In the genomic region with DNA sequence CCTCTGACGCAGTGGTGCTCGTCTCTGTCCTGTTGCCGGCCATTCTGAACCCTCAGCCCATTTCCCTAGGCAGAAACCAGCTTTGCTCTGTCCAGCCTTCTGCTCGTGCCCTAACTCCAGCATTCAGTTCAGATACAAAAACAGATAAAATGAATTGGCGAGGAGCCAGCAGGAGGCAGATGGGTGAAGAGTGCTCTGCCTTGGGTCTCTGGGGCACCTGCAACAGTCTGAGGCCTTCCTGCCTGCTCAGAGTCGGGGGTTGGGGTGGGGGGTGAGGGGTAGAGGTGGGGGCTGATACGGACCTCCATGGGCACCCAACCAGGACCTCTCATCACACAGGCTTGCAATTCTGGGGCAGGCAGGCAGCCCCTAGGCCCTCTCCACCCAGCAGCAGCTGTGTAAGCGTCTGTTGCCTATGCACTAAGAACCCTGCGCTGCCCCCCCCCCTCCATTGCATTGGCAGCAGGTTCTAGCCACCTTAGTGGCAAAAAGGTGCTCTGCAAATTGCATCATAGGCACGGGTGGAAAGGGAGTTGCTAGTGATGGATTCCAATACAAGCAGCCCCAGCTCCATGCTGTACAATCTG, we compare ENCODE assay signal across 15 mouse cellular contexts. TPM values are rescaled to one million over a fixed set of nuclear protein-coding genes. Genes with fewer than 3 reads are reported as not detected.
DNase-seq lines count a peak whose midpoint lies in the region; ATAC-seq and TF ChIP-seq lines count a peak whose summit lies in the region.
"Had no signal": no experiment of that assay in that cellular context is flagged by ENCODE, and none has a peak within 500 bp of the region (broad histone marks: within the 10 kb centered on the region; RNA-seq: fewer than 3 reads in every experiment).

No protein-coding gene starts in this region.

- peak overlapping the region; percentile 53; the same call in 1 of the 2 replicates for H3K27ac ChIP-seq in liver, embryonic 16.5 days (ENCODE audit: low read length)
- H3K27ac ChIP-seq in forebrain, embryonic 14.5 days (ENCODE audit: low read depth, low read length) = peak overlapping the region; percentile 49
- H3K27ac ChIP-seq in hindbrain, postnatal 0 days = no peak overlapping the region
- H3K27ac ChIP-seq: embryonic facial prominence, embryonic 12.5 days; heart, embryonic 10.5 days; limb, embryonic 15.5 days; stomach, embryonic 15.5 days had no signal

- no peak overlapping the region for H3K4me2 ChIP-seq in liver, embryonic 16.5 days (ENCODE audit: low read depth, low read length)
- H3K4me2 ChIP-seq in forebrain, embryonic 14.5 days (ENCODE audit: low read length) = no peak overlapping the region
- H3K4me2 ChIP-seq in hindbrain, postnatal 0 days (ENCODE audit: low read depth, low read length) = no peak overlapping the region
- H3K4me2 ChIP-seq: embryonic facial prominence, embryonic 12.5 days; limb, embryonic 15.5 days; stomach, embryonic 15.5 days had no signal

- WGBS in liver, embryonic 16.5 days (ENCODE audit: insufficient replicate concordance) = 68% methylated on average over 10 of the region's 10 CpGs
- WGBS in forebrain, embryonic 14.5 days = 68% methylated on average over 10 of the region's 10 CpGs
- WGBS in hindbrain, postnatal 0 days = 58% methylated on average over 10 of the region's 10 CpGs

- no peaks in the 10 kb centered on the region for H3K27me3 ChIP-seq in liver, embryonic 16.5 days (ENCODE audit: control insufficient read depth, insufficient read depth, low read depth, low read length)
- no peaks in the 10 kb centered on the region for H3K27me3 ChIP-seq in forebrain, embryonic 14.5 days (replicated peaks; ENCODE audit: control insufficient read depth, insufficient read depth, low read length)
- no peaks in the 10 kb centered on the region for H3K27me3 ChIP-seq in hindbrain, postnatal 0 days (ENCODE audit: insufficient read depth, low read length)
- H3K27me3 ChIP-seq: embryonic facial prominence, embryonic 12.5 days; limb, embryonic 15.5 days; stomach, embryonic 15.5 days had no signal

- no peak for TF ChIP-seq CTCF in hindbrain, postnatal 0 days (IDR thresholded peaks at IDR 0.05; ENCODE audit: low read depth)

- H3K9me3 ChIP-seq in liver, embryonic 16.5 days (replicated peaks; ENCODE audit: control insufficient read depth, low read length) = no peaks in the 10 kb centered on the region
- H3K9me3 ChIP-seq in forebrain, embryonic 14.5 days (replicated peaks; ENCODE audit: control insufficient read depth, low read length) = no peaks in the 10 kb centered on the region
- H3K9me3 ChIP-seq in hindbrain, postnatal 0 days (ENCODE audit: low read length) = no peaks in the 10 kb centered on the region
- H3K9me3 ChIP-seq: embryonic facial prominence, embryonic 12.5 days; heart, embryonic 10.5 days; limb, embryonic 15.5 days; stomach, embryonic 15.5 days had no signal

- peak; percentile 52 to 68 for DNase-seq in cerebellum, postnatal 10 days
- DNase-seq in cerebellum, adult 18-20 months = no peak
- DNase-seq in liver = no peak
- peak; percentile 46 for DNase-seq in forebrain, embryonic 14.5 days (ENCODE audit: low spot score)
- peak; percentile 38 for DNase-seq in hindbrain, postnatal 0 days (ENCODE audit: low spot score)
- DNase-seq in heart, postnatal 4 days = no peak
- no peak for DNase-seq in right cerebral cortex, postnatal 4 days
- DNase-seq: kidney, adult 18-20 months had no signal

- H3K4me3 ChIP-seq in liver, embryonic 16.5 days (ENCODE audit: low read depth, low read length) = no peak overlapping the region
- H3K4me3 ChIP-seq in forebrain, embryonic 14.5 days (ENCODE audit: low read depth, low read length) = no peak overlapping the region
- H3K4me3 ChIP-seq in hindbrain, postnatal 0 days (ENCODE audit: low read length) = no peak overlapping the region
- H3K4me3 ChIP-seq: embryonic facial prominence, embryonic 12.5 days; heart, embryonic 10.5 days; limb, embryonic 15.5 days; stomach, embryonic 15.5 days had no signal

- no peak overlapping the region for H3K9ac ChIP-seq in liver, embryonic 16.5 days (ENCODE audit: low read depth, low read length)
- H3K9ac ChIP-seq in forebrain, embryonic 14.5 days (ENCODE audit: low read length) = no peak overlapping the region
- H3K9ac ChIP-seq in hindbrain, postnatal 0 days (replicated peaks; ENCODE audit: low read length) = no peak overlapping the region
- H3K9ac ChIP-seq: embryonic facial prominence, embryonic 12.5 days; limb, embryonic 15.5 days; stomach, embryonic 15.5 days had no signal

- peaks cover 49% of the 10 kb centered on the region for H3K36me3 ChIP-seq in liver, embryonic 16.5 days (ENCODE audit: control insufficient read depth, insufficient read depth)
- peaks cover 46% of the 10 kb centered on the region for H3K36me3 ChIP-seq in forebrain, embryonic 14.5 days (ENCODE audit: control insufficient read depth, insufficient read depth, low read length)
- H3K36me3 ChIP-seq in hindbrain, postnatal 0 days (ENCODE audit: insufficient read depth, low read length) = peaks cover 32% of the 10 kb centered on the region

- no peak for ATAC-seq in liver, embryonic 16.5 days (ENCODE audit: low read depth)
- ATAC-seq in forebrain, embryonic 14.5 days = peak; percentile 43; the same call in 1 of the 2 replicates
- ATAC-seq in hindbrain, postnatal 0 days = peak; percentile 63

- H3K4me1 ChIP-seq in liver, embryonic 16.5 days (ENCODE audit: control insufficient read depth, low read depth, low read length) = peaks cover 29% of the 10 kb centered on the region
- no peaks in the 10 kb centered on the region for H3K4me1 ChIP-seq in forebrain, embryonic 14.5 days (ENCODE audit: control insufficient read depth, insufficient read depth, low read length)
- H3K4me1 ChIP-seq in hindbrain, postnatal 0 days (ENCODE audit: insufficient read depth, low read length) = no peaks in the 10 kb centered on the region
- H3K4me1 ChIP-seq: embryonic facial prominence, embryonic 12.5 days; limb, embryonic 15.5 days had no signal

RNA-seq across cellular contexts. Expression of a gene that starts 13.4 kb away (rescaled TPM):
- 76.4 and 79.6 TPM in 2 replicates for polyA plus RNA-seq in liver, embryonic 16.5 days (2015; fragmentation: Nextera tagmentation; extraction: Ambion mirVana)
- polyA plus RNA-seq in forebrain, embryonic 14.5 days (2014; fragmentation: Nextera tagmentation; extraction: Ambion mirVana) = 27.1 and 39.0 TPM in 2 replicates
- 56.6 and 58.4 TPM in 2 replicates for total RNA-seq in hindbrain, postnatal 0 days (2014; rRNA removed)
- 40.3 and 43.2 TPM in 2 replicates for polyA plus RNA-seq in hindbrain, postnatal 0 days (2015; fragmentation: Nextera tagmentation; extraction: Ambion mirVana)
- total RNA-seq in heart, postnatal 4 days (2021) = 10 to 100 TPM; 16.7 to 16.9 TPM

RNA-seq across cellular contexts. Expression of a gene that starts 19.5 kb away (rescaled TPM):
- 3.8 and 4.1 TPM in 2 replicates for polyA plus RNA-seq in liver, embryonic 16.5 days (2015; fragmentation: Nextera tagmentation; extraction: Ambion mirVana)
- polyA plus RNA-seq in forebrain, embryonic 14.5 days (2014; fragmentation: Nextera tagmentation; extraction: Ambion mirVana) = 0.28 and 0.36 TPM in 2 replicates
- not detected in 2 replicates for total RNA-seq in hindbrain, postnatal 0 days (2014; rRNA removed)
- 0.10 and 0.25 TPM in 2 replicates for polyA plus RNA-seq in hindbrain, postnatal 0 days (2015; fragmentation: Nextera tagmentation; extraction: Ambion mirVana)
- total RNA-seq in heart, postnatal 4 days (2021) = under 1 TPM; 0.31 to 0.34 TPM
- total RNA-seq: heart, postnatal 25 days; monocyte, adult 5-6 weeks had no signal

RNA-seq across cellular contexts. Expression of a gene that starts 28.4 kb away (rescaled TPM):
- 16.8 and 17.0 TPM in 2 replicates for polyA plus RNA-seq in liver, embryonic 16.5 days (2015; fragmentation: Nextera tagmentation; extraction: Ambion mirVana)
- 15.3 and 17.6 TPM in 2 replicates for polyA plus RNA-seq in forebrain, embryonic 14.5 days (2014; fragmentation: Nextera tagmentation; extraction: Ambion mirVana)
- 6.7 and 6.9 TPM in 2 replicates for total RNA-seq in hindbrain, postnatal 0 days (2014; rRNA removed)
- 22.5 and 23.0 TPM in 2 replicates for polyA plus RNA-seq in hindbrain, postnatal 0 days (2015; fragmentation: Nextera tagmentation; extraction: Ambion mirVana)
- 10 to 100 TPM; 11.8 to 12.7 TPM for total RNA-seq in heart, postnatal 4 days (2021)

RNA-seq across cellular contexts. Expression of a gene that starts 55.3 kb away (rescaled TPM):
- polyA plus RNA-seq in liver, embryonic 16.5 days (2015; fragmentation: Nextera tagmentation; extraction: Ambion mirVana) = 376 and 435 TPM in 2 replicates
- 50.5 and 65.0 TPM in 2 replicates for polyA plus RNA-seq in forebrain, embryonic 14.5 days (2014; fragmentation: Nextera tagmentation; extraction: Ambion mirVana)
- total RNA-seq in hindbrain, postnatal 0 days (2014; rRNA removed) = 161 and 174 TPM in 2 replicates
- 429 and 453 TPM in 2 replicates for polyA plus RNA-seq in hindbrain, postnatal 0 days (2015; fragmentation: Nextera tagmentation; extraction: Ambion mirVana)
- total RNA-seq in heart, postnatal 4 days (2021) = 10 to 100 TPM; 46.2 to 48.4 TPM

Comparison
In these comparisons a context has a peak if more than half of its experiments do, and no peak if none do; other contexts are left out.
1. DNase-seq: peak in cerebellum, postnatal 10 days (2 of 2), forebrain, embryonic 14.5 days (single experiment) and hindbrain, postnatal 0 days (single experiment); none in cerebellum, adult 18-20 months (0 of 2), liver (single experiment), heart, postnatal 4 days (single experiment) and right cerebral cortex, postnatal 4 days (single experiment).